Mouse (Mus musculus) MEL (cell line): ENCODE data around the gene Adamts16. TPM values are rescaled to one million over a fixed set of nuclear protein-coding genes. Genes with fewer than 3 reads are reported as not detected.

Experiments used
- DNase-seq: peaks from one replicate; pipeline ENCODE4 v3.0.0; 2011; ENCODE audit warnings: low read depth, low spot score
- H3K27ac ChIP-seq: 2 replicates; pipeline ENCODE4 v1.5.1; 2012; ENCODE audit warnings: low read depth, mild to moderate bottlenecking, control low read depth, low read length, moderate library complexity; ENCODE audit not compliant: control insufficient read depth
- H3K27me3 ChIP-seq, 2 experiments: fragments of 150-350 bp in 1 of 2; sonication (generic) in 1 of 2; 2 replicates each; pipeline ENCODE4 v1.6.1; 2012; ENCODE audit warnings: low read length in 2 of 2, mild to moderate bottlenecking in 2 of 2, improper control_type of control experiment in 1 of 2, moderate library complexity in 1 of 2; ENCODE audit not compliant: insufficient read depth in 2 of 2, control insufficient read depth in 1 of 2
- H3K36me3 ChIP-seq, 2 experiments: 2 replicates each; pipeline ENCODE4 v1.6.1; 2012 to 2014; ENCODE audit warnings: low read length in 2 of 2, improper control_type of control experiment in 1 of 2, inconsistent platforms in 1 of 2, mild to moderate bottlenecking in 1 of 2; ENCODE audit not compliant: insufficient read depth in 2 of 2, control insufficient read depth in 1 of 2
- H3K4me1 ChIP-seq, 2 experiments: fragments of 150-350 bp in 1 of 2; sonication (generic) in 1 of 2; 2 replicates each; pipeline ENCODE4 v1.6.1; 2012; ENCODE audit warnings: low read length in 2 of 2, improper control_type of control experiment in 1 of 2, mild to moderate bottlenecking in 1 of 2; ENCODE audit not compliant: insufficient read depth in 2 of 2, control insufficient read depth in 1 of 2
- H3K4me3 ChIP-seq, 2 experiments: fragments of 150-350 bp in 1 of 2; sonication (generic) in 1 of 2; 2 replicates each; pipeline ENCODE4 v1.5.1; 2012; ENCODE audit warnings: low read depth in 2 of 2, low read length in 2 of 2, mild to moderate bottlenecking in 2 of 2, moderate library complexity in 2 of 2, control low read depth in 1 of 2, improper control_type of control experiment in 1 of 2; ENCODE audit not compliant: control insufficient read depth in 1 of 2, insufficient read depth in 1 of 2
- H3K79me2 ChIP-seq: 2 replicates; pipeline ENCODE4 v1.6.1; 2012; ENCODE audit warnings: mild to moderate bottlenecking, low read length, moderate library complexity; ENCODE audit not compliant: control insufficient read depth, poor library complexity, insufficient read depth
- H3K9ac ChIP-seq: 2 replicates; pipeline ENCODE4 v1.6.1; 2012; ENCODE audit warnings: low read depth, mild to moderate bottlenecking, control low read depth, low read length, moderate library complexity; ENCODE audit not compliant: control insufficient read depth, poor library complexity, severe bottlenecking
- H3K9me3 ChIP-seq: fragments of 150-350 bp; sonication (generic); replicated peaks from 2 replicates; pipeline ENCODE4 v1.6.1; 2012; ENCODE audit warnings: mild to moderate bottlenecking, low read length, improper control_type of control experiment, moderate library complexity; ENCODE audit not compliant: insufficient read depth
- CHD1 ChIP-seq: IDR thresholded peaks from 2 replicates; pipeline ENCODE4 v1.6.1; 2012; ENCODE audit warnings: low read depth, mild to moderate bottlenecking, inconsistent platforms, low read length, improper control_type of control experiment
- CHD2 ChIP-seq: IDR thresholded peaks from 2 replicates; pipeline ENCODE4 v1.6.1; 2011; ENCODE audit warnings: low read length, improper control_type of control experiment
- CTCF ChIP-seq, 3 experiments: IDR thresholded peaks in 2 of 3; conservative IDR thresholded peaks in 1 of 3; 2 replicates each; pipeline ENCODE4 v1.5.1; 2011 to 2012; ENCODE audit warnings: low read length in 3 of 3, low read depth in 2 of 3, mild to moderate bottlenecking in 2 of 3, improper control_type of control experiment in 1 of 3, inconsistent platforms in 1 of 3, mixed read lengths in 1 of 3, moderate library complexity in 1 of 3; ENCODE audit not compliant: control insufficient read depth in 1 of 3, insufficient read depth in 1 of 3, poor library complexity in 1 of 3, severe bottlenecking in 1 of 3
- EP300 ChIP-seq, 2 experiments: IDR thresholded peaks; 2 replicates each; pipeline ENCODE4 v1.6.1; 2011; ENCODE audit warnings: improper control_type of control experiment in 2 of 2, low read length in 2 of 2, low read depth in 1 of 2, mild to moderate bottlenecking in 1 of 2
- GATA1 ChIP-seq: IDR thresholded peaks from 2 replicates; pipeline ENCODE4 v1.6.1; 2011; ENCODE audit warnings: low read depth, low read length, improper control_type of control experiment
- HCFC1 ChIP-seq: IDR thresholded peaks from 2 replicates; pipeline ENCODE4 v1.6.1; 2012; ENCODE audit warnings: low read depth, mild to moderate bottlenecking, inconsistent platforms, low read length, improper control_type of control experiment, moderate library complexity
- KAT2A ChIP-seq: conservative IDR thresholded peaks from 2 replicates; pipeline ENCODE4 v1.6.1; 2012; ENCODE audit warnings: low read depth, low read length, improper control_type of control experiment, inconsistent platforms
- MAZ ChIP-seq: IDR thresholded peaks from 2 replicates; pipeline ENCODE4 v1.6.1; 2012; ENCODE audit warnings: low read depth, mild to moderate bottlenecking, inconsistent platforms, low read length, improper control_type of control experiment
- MEF2A ChIP-seq: IDR thresholded peaks from 2 replicates; pipeline ENCODE4 v1.6.1; 2014; ENCODE audit warnings: low read depth, mild to moderate bottlenecking, inconsistent platforms, low read length, improper control_type of control experiment; ENCODE audit not compliant: poor library complexity, insufficient replicate concordance, severe bottlenecking; ENCODE audit errors: extremely low read depth
- MYB ChIP-seq: IDR thresholded peaks from 2 replicates; pipeline ENCODE4 v1.6.1; 2011; ENCODE audit warnings: mild to moderate bottlenecking, low read depth, low read length, improper control_type of control experiment
- NELFE ChIP-seq: IDR thresholded peaks from 2 replicates; pipeline ENCODE4 v1.6.1; 2011; ENCODE audit warnings: low read depth, low read length, improper control_type of control experiment
- RAD21 ChIP-seq: IDR thresholded peaks from 2 replicates; pipeline ENCODE4 v1.6.1; 2011; ENCODE audit warnings: mild to moderate bottlenecking, low read depth, low read length, improper control_type of control experiment
- SMC3 ChIP-seq: IDR thresholded peaks from 2 replicates; pipeline ENCODE4 v1.6.1; 2011; ENCODE audit warnings: low read depth, low read length, improper control_type of control experiment
- TBP ChIP-seq: IDR thresholded peaks from 2 replicates; pipeline ENCODE4 v1.8.0; 2011; ENCODE audit warnings: low read depth, low read length, improper control_type of control experiment
- TCF12 ChIP-seq: IDR thresholded peaks from 2 replicates; pipeline ENCODE4 v1.6.1; 2014; ENCODE audit warnings: low read depth, mild to moderate bottlenecking, inconsistent platforms, low read length, improper control_type of control experiment, moderate library complexity
- USF2 ChIP-seq, 2 experiments: IDR thresholded peaks; 2 replicates each; pipeline ENCODE4 v1.6.1; 2011 to 2012; ENCODE audit warnings: improper control_type of control experiment in 2 of 2, low read length in 2 of 2, borderline replicate concordance in 1 of 2, inconsistent platforms in 1 of 2, low read depth in 1 of 2, mild to moderate bottlenecking in 1 of 2; ENCODE audit not compliant: insufficient read depth in 1 of 2
- ZC3H11A ChIP-seq: IDR thresholded peaks from 2 replicates; pipeline ENCODE4 v1.6.1; 2012; ENCODE audit warnings: low read depth, mild to moderate bottlenecking, inconsistent platforms, low read length, improper control_type of control experiment
- polyA plus RNA-seq, 2 experiments: library from polyadenylated mRNA; stranded (reverse) in 1 of 2; unstranded in 1 of 2; fragments of >175 nt in 1 of 2; fragments of >200 nt in 1 of 2; gene quantifications; 2 replicates each; pipeline versions ENCODE4 v1.2.1 to v1.2.4; 2012; ENCODE audit warnings: low replicate concordance in 2 of 2, low read depth in 1 of 2; ENCODE audit not compliant: insufficient read length in 2 of 2, insufficient read depth in 1 of 2, missing spikeins in 1 of 2
- total RNA-seq: library from RNA; depleted of rRNA; stranded (reverse); fragments of 300-350 nt; gene quantifications from 2 replicates; pipeline ENCODE4 v1.2.3, GENCODE M21; 2012

Adamts16 gene
- total and polyA plus RNA-seq, 3 experiments, result not detected

DNA sequence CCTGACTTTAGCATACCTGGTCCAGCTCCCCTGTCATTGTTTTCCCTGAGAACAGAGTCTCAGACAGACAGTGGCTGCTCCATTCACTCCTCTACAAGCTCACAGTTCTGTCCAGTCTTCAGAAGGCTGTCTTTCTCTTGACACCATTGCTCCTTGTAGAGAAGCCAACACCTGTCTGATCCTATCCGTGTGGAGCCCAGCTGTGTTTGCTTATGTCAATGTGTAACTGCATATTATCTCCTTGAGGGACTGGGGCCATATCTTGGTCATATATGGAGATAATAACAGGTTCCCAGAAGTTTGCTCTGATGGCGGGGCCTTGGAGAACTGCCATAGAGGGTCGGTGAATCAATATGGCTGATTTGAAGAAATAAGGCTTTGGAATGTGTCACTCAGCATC, 115.4 kb downstream of the Adamts16 start:
- H3K4me3 ChIP-seq, result no peak overlapping the region
- no peaks in the 10 kb centered on the region for H3K4me1 ChIP-seq
- H3K9ac ChIP-seq, result no peak overlapping the region
- H3K27ac ChIP-seq, result no peak overlapping the region
- H3K36me3 ChIP-seq, result no peaks in the 10 kb centered on the region
- H3K27me3 ChIP-seq, result no peaks in the 10 kb centered on the region
- no peaks in the 10 kb centered on the region for H3K9me3 ChIP-seq
- DNase-seq, result no peak
- no peaks in the 10 kb centered on the region for H3K79me2 ChIP-seq
- TF ChIP-seq NELFE (no peak), CHD2 (no peak), ZC3H11A (no peak), CTCF (IDR thresholded peaks at IDR 0.05 in 2 of 3, conservative IDR thresholded peaks at IDR 0.05 in 1 of 3; ENCODE audit: control insufficient read depth in 1 of 3, insufficient read depth in 1 of 3, low read depth in 2 of 3, low read length in 3 of 3, poor library complexity in 1 of 3, severe bottlenecking in 1 of 3) (no peak), TBP (no peak), GATA1 (no peak), EP300 (IDR thresholded peaks at IDR 0.05; ENCODE audit: low read depth in 1 of 2, low read length in 2 of 2) (no peak), MYB (no peak), RAD21 (no peak), USF2 (IDR thresholded peaks at IDR 0.05; ENCODE audit: borderline replicate concordance in 1 of 2, insufficient read depth in 1 of 2, low read depth in 1 of 2, low read length in 2 of 2) (no peak), MEF2A (no peak)

DNA sequence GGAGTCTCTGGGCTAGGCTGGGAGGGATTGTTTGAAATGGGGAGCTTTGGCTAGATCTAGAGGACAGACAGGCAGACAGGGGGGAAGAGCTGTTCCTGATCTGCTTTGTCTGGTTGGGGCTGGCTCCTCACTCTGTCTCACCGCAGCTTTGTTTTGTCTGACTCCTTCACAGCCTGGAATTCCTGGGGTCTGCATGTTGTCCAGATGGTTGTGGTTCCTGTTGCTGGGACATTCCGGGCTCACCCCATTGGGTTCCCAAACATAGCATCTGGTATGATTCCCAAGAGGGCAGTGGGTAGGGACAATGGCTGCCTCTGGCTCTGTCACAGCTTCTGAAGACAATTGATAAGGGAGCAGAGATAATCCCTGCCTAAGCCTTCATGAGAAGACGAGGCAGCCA, 117.0 kb downstream of the Adamts16 start:
- Histone ChIP-seq H3K79me2 (no peaks in the 10 kb centered on the region), H3K27me3 (no peaks in the 10 kb centered on the region), H3K4me3 (no peak overlapping the region), H3K36me3 (no peaks in the 10 kb centered on the region), H3K4me1 (no peaks in the 10 kb centered on the region), H3K27ac (no peak overlapping the region), H3K9ac (no peak overlapping the region), H3K9me3 (no peaks in the 10 kb centered on the region)
- DNase-seq, result no peak
- TF ChIP-seq CHD1, result no peak
- no peak for TF ChIP-seq KAT2A
- TF ChIP-seq MEF2A, result no peak

DNA sequence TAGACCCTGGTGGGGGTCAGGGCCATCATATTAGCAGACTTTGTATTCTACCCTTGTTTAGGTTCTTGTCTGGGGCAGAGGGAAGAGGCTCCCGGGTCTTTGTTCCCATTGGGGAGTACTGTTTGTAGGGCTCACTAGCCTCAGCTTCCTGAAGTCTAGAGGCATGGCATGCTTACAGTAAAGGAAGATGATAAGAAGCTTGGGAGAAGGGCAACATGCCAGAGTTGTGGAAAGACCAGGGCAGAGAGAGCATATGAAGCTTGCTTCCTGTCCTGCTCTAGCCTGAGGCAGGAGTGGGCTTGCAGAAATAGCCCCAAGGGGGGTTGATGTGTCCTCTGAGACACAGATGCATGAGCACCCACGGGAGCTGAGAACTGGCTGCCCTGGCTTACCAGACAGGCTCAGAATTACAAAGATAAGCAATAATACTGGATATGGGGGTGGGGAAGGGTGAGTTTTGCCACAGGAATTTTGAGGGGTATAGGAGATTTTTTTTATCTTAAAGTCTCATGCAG, 117.4 kb downstream of the Adamts16 start:
- H3K79me2 ChIP-seq, result no peaks in the 10 kb centered on the region
- H3K9me3 ChIP-seq, result no peaks in the 10 kb centered on the region
- DNase-seq, result no peak
- H3K4me1 ChIP-seq, result no peaks in the 10 kb centered on the region
- TF ChIP-seq SMC3, result no peak
- no peak for TF ChIP-seq MYB
- TF ChIP-seq TCF12, result no peak
- no peak for TF ChIP-seq MAZ
- TF ChIP-seq HCFC1, result no peak
- no peak for TF ChIP-seq KAT2A
- no peak for TF ChIP-seq MEF2A
- no peak for TF ChIP-seq CHD1
- TF ChIP-seq GATA1, result no peak
- TF ChIP-seq CTCF (IDR thresholded peaks at IDR 0.05 in 2 of 3, conservative IDR thresholded peaks at IDR 0.05 in 1 of 3; ENCODE audit: control insufficient read depth in 1 of 3, insufficient read depth in 1 of 3, low read depth in 2 of 3, low read length in 3 of 3, poor library complexity in 1 of 3, severe bottlenecking in 1 of 3), result no peak
- H3K9ac ChIP-seq, result no peak overlapping the region
- no peaks in the 10 kb centered on the region for H3K36me3 ChIP-seq
- no peak overlapping the region for H3K27ac ChIP-seq
- H3K4me3 ChIP-seq, result no peak overlapping the region
- H3K27me3 ChIP-seq, result no peaks in the 10 kb centered on the region
